Mouse (Mus musculus) embryonic facial prominence, embryonic 14.5 days (tissue): ENCODE results near the gene Rasa4. TPM values are rescaled to one million over a fixed set of nuclear protein-coding genes. Genes with fewer than 3 reads are reported as not detected.
A peak's percentile ranks its signal among the peaks of the same experiment; 100 is the strongest.

Experiments used
- ATAC-seq: fragments of 200-750 bp; cut with Nextera tagmentation; 2 replicates; pipeline ENCODE4 v1.8.0; 2017; ENCODE audit warnings: low read depth, moderate number of reproducible peaks, moderate TSS enrichment
- DNase-seq: peaks from one replicate; pipeline ENCODE4 v3.0.0-alpha.2; 2015; ENCODE audit warnings: low spot score
- H3K27ac ChIP-seq: fragments of 300-500 bp; sonication (generic); replicated peaks from 2 replicates; pipeline ENCODE4 v1.5.1; 2014; ENCODE audit warnings: low read depth, mild to moderate bottlenecking, low read length, moderate library complexity
- H3K27me3 ChIP-seq: fragments of 300-500 bp; sonication (generic); replicated peaks from 2 replicates; pipeline ENCODE4 v1.6.1; 2014; ENCODE audit warnings: low read length; ENCODE audit not compliant: control insufficient read depth, insufficient read depth
- H3K36me3 ChIP-seq: fragments of 300-500 bp; sonication (generic); 2 replicates; pipeline ENCODE4 v1.6.1; 2014; ENCODE audit warnings: low read length, mixed read lengths; ENCODE audit not compliant: control insufficient read depth, insufficient read depth
- H3K4me1 ChIP-seq: fragments of 300-500 bp; sonication (generic); 2 replicates; pipeline ENCODE4 v1.6.1; 2014; ENCODE audit warnings: antibody characterized with exemption, low read length; ENCODE audit not compliant: control insufficient read depth, insufficient read depth
- H3K4me2 ChIP-seq: fragments of 300-500 bp; sonication (generic); 2 replicates; pipeline ENCODE4 v1.6.1; 2014; ENCODE audit warnings: low read depth, mild to moderate bottlenecking, low read length, moderate library complexity, mixed read lengths
- H3K4me3 ChIP-seq: fragments of 300-500 bp; sonication (generic); 2 replicates; pipeline ENCODE4 v1.5.1; 2014; ENCODE audit warnings: low read depth, mild to moderate bottlenecking, low read length
- H3K9ac ChIP-seq: fragments of 300-500 bp; sonication (generic); 2 replicates; pipeline ENCODE4 v1.6.1; 2014; ENCODE audit warnings: low read depth, mild to moderate bottlenecking, low read length, moderate library complexity, mixed read lengths
- H3K9me3 ChIP-seq: fragments of 300-500 bp; sonication (generic); 2 replicates; pipeline ENCODE4 v1.6.1; 2016; ENCODE audit warnings: low read length; ENCODE audit not compliant: control insufficient read depth
- WGBS: fragments of 180-500 bp; shearing (Covaris S2); extraction: QIAGEN DNeasy Blood & Tissue Kit; methylation state at CpG from one replicate; pipeline ENCODE4 v1.1.7; 2014; 5-methylcytosine and 5-hydroxymethylcytosine counted together
- polyA plus RNA-seq: library from polyadenylated mRNA; unstranded; fragments of >200 nt; fragmentation: Nextera tagmentation; extraction: Ambion mirVana; gene quantifications from 2 replicates; pipeline ENCODE4 v1.2.1, GENCODE M21; 2014

The Rasa4 gene
- polyA plus RNA-seq, 1 experiment from 2014 or later, result 11.4 TPM

DNA sequence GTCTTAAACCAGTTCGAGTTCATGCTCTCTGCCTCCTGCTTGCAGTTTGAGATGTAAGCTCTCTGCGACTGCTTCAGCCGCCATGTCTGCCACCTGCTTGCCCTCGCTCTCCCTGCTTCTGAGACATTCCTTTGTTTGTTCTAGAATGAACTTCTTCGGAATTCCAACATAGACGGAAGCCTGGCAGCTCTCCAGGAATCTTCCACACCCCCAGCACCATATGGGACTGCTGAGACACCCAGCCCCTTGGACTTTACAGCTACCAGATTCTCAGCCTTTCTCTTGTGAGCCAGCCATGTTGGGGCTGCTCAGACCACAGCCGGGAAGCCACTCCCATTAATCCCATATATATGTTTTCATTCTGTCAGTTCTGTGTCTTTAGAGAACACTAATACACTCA lies 7.4 kb upstream of the Rasa4 start:
- no peak overlapping the region for H3K9ac ChIP-seq
- H3K4me1 ChIP-seq, result no peaks in the 10 kb centered on the region
- ATAC-seq (peak; percentile 30), DNase-seq (peak; percentile 64)
- H3K27ac ChIP-seq, result 0 out of 2 replicates have a peak overlapping the region, but pooled peaks have one; percentile 12
- H3K4me3 ChIP-seq, result no peak overlapping the region
- H3K4me2 ChIP-seq, result no peak overlapping the region
- 24% methylated on average over 7 of the region's 7 CpGs for WGBS
- no peaks in the 10 kb centered on the region for H3K9me3 ChIP-seq
- H3K36me3 ChIP-seq, result no peaks in the 10 kb centered on the region
- H3K27me3 ChIP-seq, result no peaks in the 10 kb centered on the region

DNA sequence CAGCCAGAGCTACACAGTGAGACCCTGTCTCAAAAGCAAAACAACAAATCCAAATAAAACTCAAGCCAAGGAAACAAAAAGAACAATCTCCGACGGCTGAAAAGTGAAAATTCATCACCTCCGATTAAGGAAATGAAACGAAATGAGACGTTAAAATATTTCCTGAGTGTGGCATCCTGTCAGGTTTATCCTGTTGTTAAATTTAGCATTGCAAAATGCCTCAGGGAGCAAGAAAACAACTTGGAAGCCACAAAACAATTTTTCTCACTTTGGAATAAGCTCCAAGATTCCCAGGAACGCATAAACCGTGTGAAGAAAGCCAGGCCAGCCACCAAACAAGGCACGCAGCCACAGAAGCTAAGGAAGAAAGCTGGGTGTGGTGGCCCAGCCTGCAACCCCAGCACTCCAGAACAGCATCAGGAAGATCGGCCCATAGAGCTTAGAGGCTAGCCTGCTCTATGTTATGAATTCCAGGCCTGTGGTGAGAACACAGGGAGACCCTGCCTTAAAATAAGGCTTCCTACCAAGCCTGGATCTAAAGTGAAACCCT lies 6.6 kb upstream of the Rasa4 start:
- ATAC-seq, result no peak
- no peak overlapping the region for H3K27ac ChIP-seq
- no peaks in the 10 kb centered on the region for H3K4me1 ChIP-seq
- H3K36me3 ChIP-seq, result no peaks in the 10 kb centered on the region
- DNase-seq, result no peak
- no peak overlapping the region for H3K4me3 ChIP-seq
- H3K27me3 ChIP-seq, result no peaks in the 10 kb centered on the region
- no peak overlapping the region for H3K4me2 ChIP-seq
- no peak overlapping the region for H3K9ac ChIP-seq
- WGBS, result 76% methylated on average over 9 of the region's 9 CpGs
- no peaks in the 10 kb centered on the region for H3K9me3 ChIP-seq

DNA sequence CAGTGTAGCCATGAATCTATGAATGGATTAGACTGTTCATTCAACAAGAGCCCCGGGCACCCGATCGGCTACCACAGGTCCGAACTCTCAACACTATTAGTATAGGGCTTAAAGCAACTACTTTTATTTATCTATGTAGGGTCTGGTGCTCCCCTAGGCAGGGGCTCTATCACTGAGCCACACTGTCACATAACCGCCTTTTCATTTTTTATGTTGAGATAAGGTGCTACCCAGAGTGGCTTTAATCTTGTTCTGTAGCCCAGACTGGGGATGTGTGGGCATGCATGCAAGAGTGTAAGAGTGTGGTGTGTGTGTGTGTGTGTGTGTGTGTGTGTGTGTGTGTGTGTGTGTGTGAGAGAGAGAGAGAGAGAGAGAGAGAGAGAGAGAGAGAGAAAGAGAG lies 5.6 kb upstream of the Rasa4 start:
- DNase-seq (no peak), ATAC-seq (no peak)
- Histone ChIP-seq H3K4me3 (no peak overlapping the region), H3K9ac (no peak overlapping the region), H3K4me1 (no peaks in the 10 kb centered on the region), H3K4me2 (no peak overlapping the region), H3K36me3 (no peaks in the 10 kb centered on the region), H3K27ac (no peak overlapping the region), H3K27me3 (no peaks in the 10 kb centered on the region), H3K9me3 (no peaks in the 10 kb centered on the region)
- WGBS, result 95% methylated on average over 5 of the region's 5 CpGs

DNA sequence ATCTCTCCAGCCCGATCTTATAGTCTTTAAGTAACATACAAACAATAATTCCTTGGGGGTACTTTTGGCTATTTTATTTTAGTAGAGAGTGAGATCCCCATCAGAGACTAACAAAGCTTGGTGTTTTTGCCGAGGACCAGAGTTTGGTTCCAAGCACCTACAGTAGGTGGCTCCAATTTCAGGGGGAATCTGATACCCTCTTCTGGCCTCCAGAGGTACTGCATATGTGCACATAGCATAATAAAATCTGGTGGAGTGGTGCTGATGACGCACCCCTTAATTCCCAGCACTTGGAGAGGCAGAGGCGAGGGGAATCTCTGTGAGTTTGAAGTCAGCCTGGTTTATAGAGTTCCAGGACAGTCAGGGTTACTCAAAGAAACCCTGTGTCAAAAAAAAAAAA lies 1.4 kb upstream of the Rasa4 start:
- Histone ChIP-seq H3K9me3 (no peaks in the 10 kb centered on the region), H3K4me2 (no peak overlapping the region), H3K4me1 (0 out of 2 replicates have a peak, but pooled peaks cover 10% of the 10 kb centered on the region), H3K27me3 (peaks cover 6% of the 10 kb centered on the region), H3K9ac (no peak overlapping the region), H3K36me3 (no peaks in the 10 kb centered on the region), H3K27ac (no peak overlapping the region), H3K4me3 (no peak overlapping the region)
- ATAC-seq (no peak), DNase-seq (no peak)
- 79% methylated on average over 4 of the region's 4 CpGs for WGBS

DNA sequence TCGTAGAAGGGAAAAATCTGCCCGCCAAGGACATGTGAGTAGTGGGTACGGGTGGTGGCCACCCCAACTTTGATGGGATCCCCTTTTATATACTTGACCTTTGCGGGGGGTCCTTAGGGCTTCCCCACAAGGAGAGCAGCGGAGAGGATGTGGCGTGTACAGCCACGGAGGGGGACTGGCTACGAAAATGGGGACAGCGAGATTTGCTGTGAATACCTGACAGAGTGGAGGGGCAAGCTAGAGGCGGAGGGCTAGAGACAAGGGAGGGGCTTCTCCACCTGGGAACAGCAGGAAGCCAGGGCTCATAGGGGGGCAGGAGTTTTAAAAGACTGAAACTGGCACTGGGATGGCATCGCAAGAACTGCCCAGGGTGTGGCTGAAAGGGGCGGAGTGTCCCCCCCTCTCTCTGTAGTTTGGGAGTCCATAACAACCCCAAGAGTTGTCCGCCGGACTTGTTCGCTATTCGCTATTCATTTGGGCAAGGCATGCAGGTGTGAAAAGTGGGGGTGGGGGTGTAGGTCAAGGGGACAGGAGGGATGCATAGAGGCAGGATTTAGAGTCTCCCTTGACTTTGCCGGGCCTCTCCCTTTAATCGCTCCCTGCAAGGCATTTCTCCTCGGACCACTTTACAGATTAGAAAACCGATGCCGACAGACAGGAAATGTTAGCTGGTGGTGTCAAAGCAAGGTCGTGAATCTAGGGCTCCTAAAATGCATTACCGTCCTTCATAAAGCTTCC lies 597 bp downstream of the Rasa4 start:
- DNase-seq (no peak), ATAC-seq (peak; percentile 16)
- Histone ChIP-seq H3K27ac (no peak overlapping the region), H3K4me1 (0 out of 2 replicates have a peak, but pooled peaks cover 10% of the 10 kb centered on the region), H3K9ac (peak overlapping the region; percentile 56), H3K27me3 (peaks cover 6% of the 10 kb centered on the region), H3K4me3 (peak overlapping the region; percentile 46), H3K4me2 (peak overlapping the region; percentile 64), H3K9me3 (no peaks in the 10 kb centered on the region), H3K36me3 (no peaks in the 10 kb centered on the region)
- 3% methylated on average over 19 of the region's 23 CpGs for WGBS

DNA sequence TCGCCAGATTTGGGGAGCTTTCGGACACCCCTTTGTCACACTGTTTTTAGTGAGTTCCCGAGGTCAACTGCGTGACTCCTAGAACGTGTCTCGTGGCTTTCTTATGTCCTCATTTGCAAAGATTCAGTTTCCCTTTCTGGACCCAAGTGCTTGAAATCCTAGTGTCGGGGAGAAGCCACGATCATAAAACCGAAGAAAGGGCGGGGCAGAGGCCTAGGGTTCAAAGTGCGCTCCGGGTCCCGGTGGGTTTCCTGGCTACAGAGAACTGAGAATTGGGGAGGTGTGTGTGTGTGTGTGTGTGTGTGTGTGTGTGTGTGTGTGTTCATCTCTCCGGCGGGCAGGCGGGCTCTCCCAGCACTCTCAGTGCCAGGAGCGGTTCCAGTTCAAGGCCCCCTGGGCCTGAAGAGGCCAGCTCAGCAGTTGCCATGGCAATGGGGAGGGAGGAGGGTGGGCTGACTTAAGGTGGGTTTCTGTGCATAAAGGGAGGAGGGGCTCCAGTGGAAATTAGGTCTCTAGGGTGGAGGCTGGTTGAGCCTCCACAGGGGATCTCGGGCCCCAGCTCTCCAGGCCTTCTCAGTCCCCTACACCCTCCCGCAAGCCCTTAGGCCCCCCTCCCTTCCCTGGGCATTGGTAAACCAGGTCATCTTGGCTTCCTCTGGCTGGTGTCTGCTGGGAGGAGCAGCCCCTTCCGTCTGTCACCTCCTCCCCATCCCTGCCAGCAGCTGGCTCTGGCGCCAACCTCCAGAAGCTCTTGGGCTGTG lies 1.4 kb downstream of the Rasa4 start:
- peak; percentile 32; the same call in 1 of the 2 replicates for ATAC-seq
- 12% methylated on average over 16 of the region's 21 CpGs for WGBS
- H3K27ac ChIP-seq, result no peak overlapping the region

DNA sequence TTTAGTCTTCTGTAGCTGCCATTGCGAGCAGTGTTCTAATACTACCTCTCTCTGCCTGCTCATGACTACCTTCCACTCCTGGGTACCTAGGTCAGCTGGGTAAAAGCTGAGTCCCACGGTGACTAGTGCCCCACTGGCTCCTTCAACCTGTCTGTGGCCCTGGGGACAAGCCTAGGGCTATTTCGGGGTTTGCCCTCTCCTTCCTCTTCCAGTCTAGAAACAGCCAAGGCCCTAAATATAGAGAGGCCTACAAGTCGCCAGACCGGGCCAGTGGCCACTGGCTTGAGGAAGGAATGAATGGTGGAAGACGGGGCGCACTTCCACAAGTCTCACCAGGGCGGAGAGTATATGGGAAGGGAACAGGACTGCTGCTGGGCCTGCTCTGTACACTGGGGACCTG lies 2.6 kb downstream of the Rasa4 start:
- ATAC-seq (no peak), DNase-seq (no peak)
- Histone ChIP-seq H3K27me3 (peaks cover 6% of the 10 kb centered on the region), H3K4me1 (0 out of 2 replicates have a peak, but pooled peaks cover 10% of the 10 kb centered on the region), H3K4me3 (no peak overlapping the region), H3K9me3 (no peaks in the 10 kb centered on the region), H3K4me2 (no peak overlapping the region), H3K36me3 (no peaks in the 10 kb centered on the region), H3K9ac (no peak overlapping the region), H3K27ac (no peak overlapping the region)
- WGBS, result 88% methylated on average over 8 of the region's 8 CpGs

More for the DNA sequence above, 1.4 kb downstream of the Rasa4 start:
- no peaks in the 10 kb centered on the region for H3K36me3 ChIP-seq
- peak; percentile 77 for DNase-seq
- H3K9ac ChIP-seq, result peak overlapping the region; percentile 56; the same call in 1 of the 2 replicates
- peak overlapping the region; percentile 64 for H3K4me2 ChIP-seq
- H3K27me3 ChIP-seq, result peaks cover 6% of the 10 kb centered on the region
- no peaks in the 10 kb centered on the region for H3K9me3 ChIP-seq
- 0 out of 2 replicates have a peak, but pooled peaks cover 10% of the 10 kb centered on the region for H3K4me1 ChIP-seq
- peak overlapping the region; percentile 46 for H3K4me3 ChIP-seq

DNA sequence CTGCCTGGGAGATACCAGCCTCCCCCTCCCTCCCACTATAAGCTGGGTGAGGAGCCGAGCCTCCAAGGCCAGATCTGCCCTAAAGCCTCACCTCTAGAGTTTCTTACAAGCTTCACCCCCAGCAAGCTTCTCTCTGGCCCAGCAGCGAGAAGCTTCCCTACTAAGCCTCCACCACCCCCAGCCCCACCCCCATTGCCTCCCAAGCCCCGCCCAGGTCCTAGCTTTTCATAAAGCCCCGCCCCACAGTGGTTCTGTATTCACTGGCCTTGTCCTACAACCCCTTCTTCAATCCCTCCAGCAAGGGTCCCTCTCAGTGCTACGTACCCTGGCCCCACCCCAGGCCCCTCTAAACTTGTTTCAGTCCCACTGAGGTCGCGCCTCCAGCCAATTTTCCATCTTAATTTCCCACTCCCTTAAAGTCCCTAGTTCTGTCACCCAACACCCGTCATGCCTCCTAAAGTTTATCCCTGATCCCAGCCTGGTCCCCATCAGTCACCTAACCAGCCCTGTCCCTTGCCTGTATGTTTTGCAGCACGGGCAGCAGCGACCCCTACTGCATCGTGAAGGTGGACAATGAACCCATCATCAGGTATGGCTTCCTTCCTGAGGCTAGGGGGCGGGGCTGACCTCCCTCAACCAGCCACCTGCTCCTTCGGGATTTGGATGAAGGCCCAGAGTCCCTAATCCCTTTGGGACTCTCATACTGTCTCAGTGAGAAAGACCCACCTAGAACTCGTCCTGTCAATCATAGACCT lies 5.3 kb downstream of the Rasa4 start:
- no peaks in the 10 kb centered on the region for H3K36me3 ChIP-seq
- no peak overlapping the region for H3K4me3 ChIP-seq
- 0 out of 2 replicates have a peak, but pooled peaks cover 10% of the 10 kb centered on the region for H3K4me1 ChIP-seq
- DNase-seq (no peak), ATAC-seq (no peak)
- WGBS, result 15% methylated on average over 14 of the region's 14 CpGs
- no peaks in the 10 kb centered on the region for H3K9me3 ChIP-seq
- H3K27ac ChIP-seq, result no peak overlapping the region
- H3K4me2 ChIP-seq, result no peak overlapping the region
- H3K9ac ChIP-seq, result no peak overlapping the region
- H3K27me3 ChIP-seq, result peaks cover 6% of the 10 kb centered on the region
